Mouse (Mus musculus) ovary, adult 18-20 months (tissue): ENCODE measurements at regions not wholly inside any gene's neighbourhood (a gene's known extent, or its start where the extent isn't known, plus 50 kb on each side); places are given as distances from the start of the nearest gene placed in this dataset.
"Not testable (repeated sequence)": the region's sequence is repeated elsewhere in the genome, so short reads cannot be mapped to it uniquely, and the experiment has no call there.

Experiments used
- DNase-seq: peaks from one replicate; pipeline ENCODE4 v3.0.0; 2022; ENCODE audit warnings: low spot score, mixed read lengths

- no peak for DNase-seq
Observed at GRCm38 (mm10) chr8:37048912-37049692, 55.7 kb downstream of the AI429214 start.

- no peak for DNase-seq
Observed at GRCm38 (mm10) chr8:37049969-37050683, 56.7 kb downstream of the AI429214 start.

GRCm38 (mm10) chr8:37050684-37051028, 57.3 kb downstream of the AI429214 start:
- DNase-seq: no peak

GRCm38 (mm10) chr8:37056376-37056775, 63.0 kb downstream of the AI429214 start:
- no peak for DNase-seq

GRCm38 (mm10) chr8:37058390-37058789, 65.0 kb downstream of the AI429214 start:
- no peak for DNase-seq

GRCm38 (mm10) chr8:37062012-37062944, 68.9 kb downstream of the AI429214 start:
- peak; percentile 53 for DNase-seq

GRCm38 (mm10) chr8:37063764-37064331, 70.4 kb downstream of the AI429214 start:
- DNase-seq: peak; percentile 20

GRCm38 (mm10) chr8:37072905-37073304, 79.5 kb downstream of the AI429214 start:
- DNase-seq: no peak

- DNase-seq: no peak
Observed at GRCm38 (mm10) chr8:37099727-37100126, 106.3 kb downstream of the AI429214 start.

GRCm38 (mm10) chr8:37112386-37112785, 119.0 kb downstream of the AI429214 start:
- DNase-seq: not testable (repeated sequence)

GRCm38 (mm10) chr8:37125834-37126233, 132.4 kb downstream of the AI429214 start:
- DNase-seq: no peak

GRCm38 (mm10) chr8:37129670-37130069, 136.3 kb downstream of the AI429214 start:
- no peak for DNase-seq

- no peak for DNase-seq
Observed at GRCm38 (mm10) chr8:37131988-37132387, 138.6 kb downstream of the AI429214 start.

GRCm38 (mm10) chr8:37134192-37134964, 141.0 kb downstream of the AI429214 start:
- DNase-seq: no peak

- no peak for DNase-seq
Observed at GRCm38 (mm10) chr8:37150286-37150685, 156.9 kb downstream of the AI429214 start.

GRCm38 (mm10) chr8:37154361-37154760, 161.0 kb downstream of the AI429214 start:
- DNase-seq: no peak

- DNase-seq: no peak
Observed at GRCm38 (mm10) chr8:37154946-37155345, 161.5 kb downstream of the AI429214 start.

GRCm38 (mm10) chr8:37159481-37159880, 166.1 kb downstream of the AI429214 start:
- peak; percentile 6 for DNase-seq

GRCm38 (mm10) chr8:37196859-37197258, 203.5 kb downstream of the AI429214 start:
- no peak for DNase-seq

GRCm38 (mm10) chr8:37215894-37216293, 222.5 kb downstream of the AI429214 start:
- no peak for DNase-seq

GRCm38 (mm10) chr8:37227091-37227490, 233.7 kb downstream of the AI429214 start:
- no peak for DNase-seq
